Mouse (Mus musculus) cerebellum, adult 2 months (tissue): ENCODE data around the gene Gab2.

ENCODE experiments used
- CTCF ChIP-seq: fragments of 200-500 bp; IDR thresholded peaks from 2 replicates; pipeline ENCODE4 v1.5.1; 2011; ENCODE audit warnings: low read depth, mild to moderate bottlenecking, control low read depth, low read length, moderate library complexity, borderline replicate concordance; ENCODE audit not compliant: insufficient read depth
- POLR2A ChIP-seq: fragments of 200-500 bp; IDR thresholded peaks from 2 replicates; pipeline ENCODE4 v1.6.1; 2011; ENCODE audit warnings: low read length, control low read depth, borderline replicate concordance; ENCODE audit not compliant: insufficient read depth

GRCm38 (mm10) chr7:97041868-97042449, 39.4 kb upstream of the Gab2 start:
- no peak for TF ChIP-seq CTCF
- TF ChIP-seq POLR2A: no peak
